Mouse (Mus musculus) heart, adult 18-20 months (tissue): ENCODE data around the gene Wwc2. TPM values are rescaled to one million over a fixed set of nuclear protein-coding genes. Genes with fewer than 3 reads are reported as not detected.

ENCODE experiments used
- DNase-seq, 2 experiments: peaks; one replicate each; pipeline ENCODE4 v3.0.0; 2021 to 2022; ENCODE audit warnings: mixed read lengths in 1 of 2
- total RNA-seq, 2 experiments: library from RNA; stranded (reverse); gene quantifications; 2 replicates each; pipeline ENCODE4 v1.2.3; 2021

The Wwc2 gene
- total RNA-seq, 2 experiments from 2014 or later: 24.6 to 24.7 TPM

GRCm38 (mm10) chr8:47904004-47904403 lies 86.7 kb downstream of the Wwc2 start:
- peak; percentile 64 to 67 for DNase-seq

- DNase-seq: no peak
These were observed 88.0 kb downstream of the Wwc2 start for GRCm38 (mm10) chr8:47902704-47903103.

GRCm38 (mm10) chr8:47900361-47900760 lies 90.4 kb downstream of the Wwc2 start:
- no peak for DNase-seq

- no peak for DNase-seq
These were observed 90.8 kb downstream of the Wwc2 start for GRCm38 (mm10) chr8:47899891-47900290.

GRCm38 (mm10) chr8:47892419-47892818 lies 98.3 kb downstream of the Wwc2 start:
- no peak for DNase-seq

- no peak for DNase-seq
These were observed 99.1 kb downstream of the Wwc2 start for GRCm38 (mm10) chr8:47891641-47892040.

GRCm38 (mm10) chr8:47890814-47891210 lies 99.9 kb downstream of the Wwc2 start:
- DNase-seq: no peak

GRCm38 (mm10) chr8:47889936-47890813 lies 100.5 kb downstream of the Wwc2 start:
- DNase-seq: no peak

GRCm38 (mm10) chr8:47888841-47889570 lies 101.7 kb downstream of the Wwc2 start:
- DNase-seq: no peak

GRCm38 (mm10) chr8:47884306-47884705 lies 106.4 kb downstream of the Wwc2 start:
- no peak for DNase-seq

GRCm38 (mm10) chr8:47883739-47884138 lies 107.0 kb downstream of the Wwc2 start:
- no peak for DNase-seq

GRCm38 (mm10) chr8:47878516-47878915 lies 112.2 kb downstream of the Wwc2 start:
- no peak for DNase-seq

GRCm38 (mm10) chr8:47875865-47876264 lies 114.9 kb downstream of the Wwc2 start:
- no peak for DNase-seq

GRCm38 (mm10) chr8:47874497-47875178 lies 116.1 kb downstream of the Wwc2 start:
- DNase-seq: no peak

GRCm38 (mm10) chr8:47872361-47873107 lies 118.2 kb downstream of the Wwc2 start:
- peak; percentile 40 to 66 for DNase-seq

- DNase-seq: peak; percentile 79 to 93
These were observed 123.7 kb downstream of the Wwc2 start for GRCm38 (mm10) chr8:47867067-47867466.

- no peak for DNase-seq
These were observed 124.2 kb downstream of the Wwc2 start for GRCm38 (mm10) chr8:47866568-47866967.

- no peak for DNase-seq
These were observed 131.5 kb downstream of the Wwc2 start for GRCm38 (mm10) chr8:47859259-47859658.

- peak in 1 of 2 experiments; percentile 29 for DNase-seq
These were observed 137.4 kb downstream of the Wwc2 start for GRCm38 (mm10) chr8:47853356-47853755.

GRCm38 (mm10) chr8:47852737-47853136 lies 138.0 kb downstream of the Wwc2 start:
- no peak for DNase-seq

GRCm38 (mm10) chr8:47851824-47852502 lies 138.8 kb downstream of the Wwc2 start:
- peak; percentile 80 to 88 for DNase-seq
